Mouse (Mus musculus) heart, postnatal 4 days (tissue): Measurements from ENCODE around the gene Ehmt2. TPM values are rescaled to one million over a fixed set of nuclear protein-coding genes. Genes with fewer than 3 reads are reported as not detected.
A peak's percentile ranks its signal among the peaks of the same experiment; 100 is the strongest.
"Not testable (repeated sequence)": the region's sequence is repeated elsewhere in the genome, so short reads cannot be mapped to it uniquely, and the experiment has no call there.

ENCODE experiments used
- DNase-seq: peaks from one replicate; pipeline ENCODE4 v3.0.0; 2021
- microRNA-seq, 2 experiments: library from miRNA; unstranded; fragments of <30 nt; microRNA quantifications; one replicate each; pipeline ENCODE4 v1.2.0; 2021 to 2022
- total RNA-seq, 2 experiments: library from RNA; stranded (reverse); gene quantifications; 2 replicates each; pipeline ENCODE4 v1.2.3; 2021

Ehmt2 gene
- total RNA-seq, 2 experiments from 2014 or later: 55.7 to 56.8 TPM

GRCm38 (mm10) chr17:34955884-34956283 is 57.6 kb downstream of the Ehmt2 start:
- DNase-seq: no peak

GRCm38 (mm10) chr17:34956340-34956739 is 58.1 kb downstream of the Ehmt2 start:
- no peak for DNase-seq

- DNase-seq: not testable (repeated sequence)
These were observed 59.0 kb downstream of the Ehmt2 start for GRCm38 (mm10) chr17:34957291-34957690.

- DNase-seq: not testable (repeated sequence)
These were observed 59.7 kb downstream of the Ehmt2 start for GRCm38 (mm10) chr17:34957966-34958365.

GRCm38 (mm10) chr17:34958734-34959129 is 60.5 kb downstream of the Ehmt2 start:
- DNase-seq: not testable (repeated sequence)

DNA sequence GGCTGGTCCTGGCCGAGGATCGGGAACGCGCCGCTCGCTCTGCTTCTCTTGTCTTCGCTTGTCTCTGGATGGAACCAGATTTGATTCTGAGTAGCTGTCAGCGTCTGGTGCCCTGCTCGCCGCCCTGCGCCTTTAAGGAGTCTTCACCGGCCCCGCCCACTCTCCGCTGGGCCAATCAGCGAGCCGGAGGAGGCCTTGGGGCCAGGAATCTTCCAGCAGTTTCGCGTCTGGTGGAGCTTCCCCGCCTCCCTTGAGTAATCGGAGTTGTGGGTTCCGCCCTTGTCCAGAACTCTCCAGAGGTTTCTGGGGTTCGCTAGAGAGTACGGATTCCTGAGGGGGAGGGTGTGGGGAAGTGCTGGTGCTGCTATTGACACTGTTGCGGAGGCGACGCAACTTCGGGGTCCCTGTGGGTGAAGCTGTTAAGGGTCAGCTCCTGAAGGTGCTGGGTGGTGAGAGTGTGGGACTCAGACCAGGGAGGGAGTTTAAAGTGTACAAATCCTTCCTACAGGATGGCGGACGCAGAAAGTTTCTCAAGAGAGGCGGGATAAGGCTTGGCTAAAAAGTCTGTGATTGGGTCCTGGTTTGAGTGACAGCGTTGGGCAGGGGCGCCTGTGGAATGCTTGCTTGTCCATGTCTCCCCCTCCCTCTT is 61.0 kb downstream of the Ehmt2 start, which contains the start of gene Hspa1b:
Hspa1b (minus strand) TSS at position 109 of the 649 bp plus-strand sequence.
- peak; percentile 83 for DNase-seq

- DNase-seq: peak; percentile 30
These were observed 61.7 kb downstream of the Ehmt2 start for GRCm38 (mm10) chr17:34959881-34960515.

GRCm38 (mm10) chr17:34960702-34961493 is 62.6 kb downstream of the Ehmt2 start:
- no peak for DNase-seq

GRCm38 (mm10) chr17:34962125-34962524 is 63.9 kb downstream of the Ehmt2 start:
- DNase-seq: peak; percentile 43

- no peak for DNase-seq
These were observed 64.6 kb downstream of the Ehmt2 start for GRCm38 (mm10) chr17:34962841-34963240.

Small RNA genes within 50 kb of the gene (microRNA-seq; reads per million reads assigned to microRNA genes)
- gene Mir6972: 0 reads per million in 2 experiments

Other genes starting within 250 kb of the Ehmt2 start
- gene Tnxb, start 227.9 kb upstream of the Ehmt2 start, total RNA-seq: 10 to 100 TPM; 47.1 to 54.2 TPM
- 1 to 10 TPM; 5.0 to 5.5 TPM for gene C4b, start 154.6 kb upstream of the Ehmt2 start, total RNA-seq
- not detected for gene Cyp21a1, start 93.9 kb upstream of the Ehmt2 start, total RNA-seq
- 10 to 100 TPM; 13.6 to 16.2 TPM for gene Stk19, start 61.5 kb upstream of the Ehmt2 start, total RNA-seq
- 10 to 100 TPM; 21.4 to 23.0 TPM for gene Dxo, start 61.5 kb upstream of the Ehmt2 start, total RNA-seq
- 10 to 100 TPM; 27.4 to 27.9 TPM for gene Skiv2l, start 48.3 kb upstream of the Ehmt2 start, total RNA-seq
- 10 to 100 TPM; 30.4 to 34.2 TPM for gene Nelfe, start 48.1 kb upstream of the Ehmt2 start, total RNA-seq
- gene Cfb, start 36.0 kb upstream of the Ehmt2 start, total RNA-seq: 1 to 10 TPM in 1 of 2 experiments, under 1 TPM in 1; 0.88 to 2.6 TPM
- 1 to 10 TPM; 7.9 TPM for gene Zbtb12, start 19.0 kb upstream of the Ehmt2 start, total RNA-seq
- gene Gm20547, start 16.4 kb upstream of the Ehmt2 start, total RNA-seq: not detected
- gene C2, start 204 bp upstream of the Ehmt2 start, total RNA-seq: 1 to 10 TPM; 3.0 to 3.7 TPM
- gene Slc44a4, start 16.0 kb downstream of the Ehmt2 start, total RNA-seq: not detected
- gene Neu1, start 32.8 kb downstream of the Ehmt2 start, total RNA-seq: 10 to 100 TPM; 10.1 to 11.7 TPM
- 1 to 10 TPM; 4.8 to 5.2 TPM for gene Hspa1b, start 60.8 kb downstream of the Ehmt2 start, total RNA-seq
- gene Gm20481, start 71.4 kb downstream of the Ehmt2 start, total RNA-seq: not detected
- gene Hspa1a, start 73.7 kb downstream of the Ehmt2 start, total RNA-seq: 1 to 10 TPM; 2.6 to 2.9 TPM
- 1 to 10 TPM; 5.3 to 6.6 TPM for gene Hspa1l, start 74.2 kb downstream of the Ehmt2 start, total RNA-seq
- 10 to 100 TPM; 52.2 to 55.0 TPM for gene Lsm2, start 83.4 kb downstream of the Ehmt2 start, total RNA-seq
- 10 to 100 TPM; 46.7 to 49.0 TPM for gene Vars, start 102.5 kb downstream of the Ehmt2 start, total RNA-seq
- gene Vwa7, start 118.1 kb downstream of the Ehmt2 start, total RNA-seq: 1 to 10 TPM; 1.6 to 1.8 TPM
- gene Sapcd1, start 129.5 kb downstream of the Ehmt2 start, total RNA-seq: 1 to 10 TPM in 1 of 2 experiments, under 1 TPM in 1; 0.74 to 1.3 TPM
- gene Msh5, start 148.3 kb downstream of the Ehmt2 start, total RNA-seq: 1 to 10 TPM; 4.0 to 6.5 TPM
- gene Clic1, start 151.5 kb downstream of the Ehmt2 start, total RNA-seq: 100 to 1,000 TPM; 166 to 167 TPM
- gene Ddah2, start 160.6 kb downstream of the Ehmt2 start, total RNA-seq: 100 to 1,000 TPM; 104 to 106 TPM
- not detected for gene Ly6g6c, start 166.9 kb downstream of the Ehmt2 start, total RNA-seq
- gene Mpig6b, start 167.7 kb downstream of the Ehmt2 start, total RNA-seq: under 1 TPM in 1 of 2 experiments, not detected in 1; 0.47 TPM
- not detected for gene Ly6g6e, start 178.4 kb downstream of the Ehmt2 start, total RNA-seq
- 1 to 10 TPM; 1.6 to 2.4 TPM for gene Ly6g6d, start 179.6 kb downstream of the Ehmt2 start, total RNA-seq
- gene Ly6g6f, start 187.1 kb downstream of the Ehmt2 start, total RNA-seq: not detected
- 10 to 100 TPM; 50.6 to 53.5 TPM for gene Abhd16a, start 190.8 kb downstream of the Ehmt2 start, total RNA-seq
- not detected for gene Ly6g5c, start 209.8 kb downstream of the Ehmt2 start, total RNA-seq
- under 1 TPM; 0.52 to 0.62 TPM for gene Ly6g5b, start 217.0 kb downstream of the Ehmt2 start, total RNA-seq
- gene Gpank1, start 223.0 kb downstream of the Ehmt2 start, total RNA-seq: 1 to 10 TPM; 6.0 to 6.2 TPM
- 100 to 1,000 TPM; 189 to 196 TPM for gene Csnk2b, start 223.6 kb downstream of the Ehmt2 start, total RNA-seq
- 10 to 100 TPM; 26.6 to 27.3 TPM for gene D17H6S53E, start 227.9 kb downstream of the Ehmt2 start, total RNA-seq
- gene Apom, start 233.6 kb downstream of the Ehmt2 start, total RNA-seq: not detected
- gene Bag6, start 236.7 kb downstream of the Ehmt2 start, total RNA-seq: 100 to 1,000 TPM; 318 to 321 TPM